Mouse (Mus musculus) small intestine, adult 2 months (tissue): ENCODE data around the gene Tube1.

Source experiments
- CTCF ChIP-seq: fragments of 200-500 bp; IDR thresholded peaks from 2 replicates; pipeline ENCODE4 v1.5.1; 2012; ENCODE audit warnings: low read depth, mild to moderate bottlenecking, control low read depth, inconsistent platforms, low read length, moderate library complexity, mixed read lengths; ENCODE audit not compliant: insufficient replicate concordance, insufficient read length; ENCODE audit errors: extremely low read depth
- POLR2A ChIP-seq: fragments of 200-500 bp; IDR thresholded peaks from 2 replicates; pipeline ENCODE4 v1.6.1; 2012; ENCODE audit warnings: low read depth, mild to moderate bottlenecking, control low read depth, inconsistent platforms, low read length, moderate library complexity

- no peak for TF ChIP-seq CTCF
- TF ChIP-seq POLR2A = no peak
Observed at GRCm38 (mm10) chr10:39158306-39158705, 24.5 kb downstream of the Tube1 start.
